Mouse (Mus musculus) cerebellum, adult 8-10 months (tissue): ENCODE data around the gene Gemin5.
A peak's percentile ranks its signal among the peaks of the same experiment; 100 is the strongest.
"Not testable (repeated sequence)": the region's sequence is repeated elsewhere in the genome, so short reads cannot be mapped to it uniquely, and the experiment has no call there.

Experiments
- DNase-seq: peaks from one replicate; pipeline ENCODE4 v3.0.0; 2022

The Gemin5 gene

DNA sequence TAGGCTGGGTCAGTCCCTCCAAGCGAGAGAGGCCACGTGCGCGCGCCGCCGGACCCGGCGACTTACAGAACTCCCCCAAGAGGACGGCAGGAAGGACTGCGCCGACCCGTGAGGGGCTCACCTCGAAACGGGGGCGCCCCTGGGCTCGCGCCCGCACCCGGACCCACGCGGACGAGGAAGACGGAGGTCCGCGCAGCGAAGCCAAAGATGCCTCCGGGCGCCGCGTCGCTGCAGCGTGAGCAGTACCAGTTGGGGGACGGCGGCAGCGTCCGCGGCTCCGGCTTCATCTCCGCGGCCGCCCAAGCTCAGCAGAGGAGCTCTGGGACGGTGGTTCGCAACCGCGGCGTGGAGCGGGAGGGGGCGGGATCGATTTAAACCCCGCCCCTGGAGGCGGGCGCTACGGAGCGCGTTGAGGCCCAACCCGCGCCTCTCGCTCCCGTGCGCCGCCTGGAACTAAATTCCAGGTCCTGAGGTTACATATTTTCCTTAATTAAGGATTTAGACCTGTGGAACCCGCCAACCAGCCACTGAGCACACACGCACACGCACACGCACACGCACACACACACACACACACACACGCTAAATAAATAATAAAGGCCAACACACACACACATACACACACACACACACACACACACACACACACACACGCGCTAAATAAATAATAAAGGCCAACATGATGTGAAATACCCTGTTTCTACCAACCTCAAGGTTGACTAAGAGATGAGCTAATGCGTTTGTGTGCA, at the start of gene Gemin5:
Gemin5 (minus strand) TSS at position 373 of the 749 bp plus-strand sequence.
- peak; percentile 87 for DNase-seq

GRCm38 (mm10) chr11:58216823-58217222, 48.5 kb upstream of the Gemin5 start:
- no peak for DNase-seq

DNA sequence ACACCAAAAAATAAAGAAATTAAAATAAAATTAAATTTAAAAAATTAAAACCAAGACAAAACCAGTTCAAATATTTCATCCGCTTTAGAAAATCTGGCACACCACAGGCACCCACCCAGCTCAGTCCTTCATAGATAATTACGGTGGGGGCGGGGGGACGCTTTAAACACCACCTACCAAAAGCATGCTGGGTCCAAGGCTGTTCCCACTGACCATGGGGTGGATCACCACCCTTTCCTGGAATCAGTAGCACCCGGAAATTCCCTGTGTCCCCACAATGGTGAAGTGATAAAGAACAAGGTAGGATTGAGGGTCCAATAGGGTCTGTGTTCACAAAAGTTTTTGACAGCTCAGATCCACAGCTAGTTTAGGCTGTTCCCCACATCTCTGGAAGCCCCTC, 47.5 kb upstream of the Gemin5 start:
- DNase-seq: no peak

DNA sequence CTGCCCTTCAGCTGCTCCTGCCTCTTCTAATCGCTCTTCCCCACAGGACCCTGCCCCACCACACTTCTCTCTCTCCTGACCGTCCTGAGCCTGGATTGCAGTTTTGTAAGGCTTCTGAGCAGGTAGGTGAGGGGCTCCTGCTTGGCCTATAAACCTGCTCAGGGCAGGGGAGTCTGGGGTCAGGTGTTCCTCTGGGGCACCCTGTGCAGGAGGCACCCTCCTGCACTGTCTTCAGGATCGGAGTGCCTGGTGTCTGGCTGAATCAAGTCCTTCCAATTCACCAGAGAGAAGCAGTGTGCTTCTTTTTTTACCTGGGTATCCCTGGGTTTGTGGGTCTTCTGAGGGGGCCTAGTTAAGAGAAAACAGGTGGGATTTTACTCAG, 46.7 kb upstream of the Gemin5 start:
- not testable (repeated sequence) for DNase-seq

- DNase-seq: no peak
These were observed 46.2 kb upstream of the Gemin5 start for GRCm38 (mm10) chr11:58214391-58215048.

DNA sequence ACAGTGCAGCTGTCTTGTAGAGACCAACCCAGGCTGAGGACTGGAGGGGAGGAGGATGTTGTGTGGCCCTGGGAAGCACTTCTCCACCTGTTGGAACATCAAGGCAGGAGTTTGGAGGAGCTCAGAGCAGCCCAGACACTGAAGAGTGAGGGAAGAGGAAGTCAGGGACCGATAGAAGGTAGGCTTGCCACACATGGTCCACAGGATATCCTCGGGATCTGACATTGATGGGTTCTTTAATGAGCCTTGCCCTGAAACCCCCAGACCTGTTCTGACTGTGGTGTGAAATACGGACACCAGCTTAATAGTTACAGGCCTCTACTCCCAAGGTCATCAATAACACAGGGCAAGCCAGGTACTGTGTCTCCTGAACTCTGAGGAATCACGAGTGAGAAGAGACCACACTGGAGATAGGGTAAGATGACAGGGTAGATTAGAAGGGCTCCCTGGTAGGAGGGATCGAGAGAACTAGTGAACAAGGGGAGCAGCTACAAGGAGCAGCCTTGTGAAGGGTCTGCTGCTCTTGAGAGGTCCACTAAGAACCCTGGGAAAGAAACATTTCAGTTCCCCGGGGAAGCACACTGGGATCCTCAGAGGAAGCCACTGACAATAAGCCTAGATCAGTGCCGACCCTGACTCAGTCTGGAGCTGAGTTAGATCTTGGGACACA, 45.5 kb upstream of the Gemin5 start:
- DNase-seq: no peak

DNA sequence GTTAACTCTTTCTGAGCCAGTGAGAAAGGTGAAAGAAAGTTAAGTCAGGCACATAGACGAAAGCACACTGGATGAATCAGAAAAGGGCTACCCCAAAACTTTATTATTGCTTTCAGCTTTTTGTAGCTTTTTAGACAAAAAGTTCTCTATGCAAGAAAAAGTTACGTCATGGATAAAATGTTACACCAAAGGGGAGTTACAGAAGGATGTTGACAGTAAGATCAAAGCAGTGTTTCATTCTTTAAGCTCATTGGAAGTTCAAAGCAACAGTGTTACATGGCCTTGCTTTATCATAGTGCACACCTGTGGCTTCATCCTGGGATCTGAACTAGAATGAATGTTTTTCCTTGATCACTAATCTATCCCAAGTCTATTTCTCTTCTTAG, 43.3 kb upstream of the Gemin5 start:
- no peak for DNase-seq

DNA sequence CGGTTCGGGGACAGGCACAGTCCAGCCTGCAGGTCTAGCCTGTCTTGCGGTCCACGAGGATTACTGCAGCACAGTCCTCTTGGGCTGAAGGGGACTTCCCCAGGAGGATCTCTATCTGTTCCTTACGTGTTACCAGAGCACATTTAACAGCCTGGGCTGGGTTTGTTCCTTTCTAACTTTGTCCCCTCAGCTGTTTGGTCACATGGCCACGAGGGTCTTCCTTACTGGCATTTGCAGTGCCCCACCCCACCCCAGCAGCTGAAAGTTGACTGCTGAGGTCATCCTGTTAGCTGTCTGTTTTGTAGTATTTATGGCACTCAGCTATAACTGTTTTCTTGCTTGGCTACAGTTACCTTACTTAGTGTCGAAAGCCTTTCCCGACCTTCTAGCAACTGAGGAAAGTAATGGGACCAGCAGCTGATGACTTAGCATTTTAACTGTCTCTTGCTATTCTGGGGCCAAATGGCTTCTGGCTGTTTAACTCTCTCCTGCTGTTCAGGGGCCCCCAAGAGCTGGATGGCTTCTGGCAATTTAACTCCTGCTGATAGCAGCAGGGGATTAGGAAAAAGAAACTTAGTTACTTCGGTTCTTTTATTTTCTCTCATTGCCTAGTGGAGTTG, 42.8 kb upstream of the Gemin5 start:
- DNase-seq: no peak

- DNase-seq: no peak
These were observed 42.1 kb upstream of the Gemin5 start for GRCm38 (mm10) chr11:58210321-58210886.

DNA sequence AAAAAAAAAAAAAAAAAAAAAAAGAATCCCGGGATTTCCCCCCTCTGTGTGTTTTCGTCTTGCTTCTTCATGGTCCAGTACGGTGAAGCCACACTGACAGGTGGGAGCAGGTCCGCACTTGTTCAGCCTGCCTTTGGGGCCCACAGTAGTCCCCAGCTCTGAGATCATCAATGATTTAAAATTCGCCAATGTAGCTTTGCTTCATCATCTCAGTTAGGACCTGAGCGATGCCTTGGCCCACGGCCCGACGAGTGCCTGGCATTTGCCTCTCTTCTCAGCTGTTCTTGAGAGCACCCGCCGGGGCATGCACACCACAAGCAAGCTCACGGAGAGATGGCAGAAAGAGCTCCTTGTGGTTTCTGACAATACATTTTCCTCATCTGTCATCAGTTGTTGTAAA, 32.7 kb upstream of the Gemin5 start:
- no peak for DNase-seq

- DNase-seq: no peak
These were observed 31.9 kb upstream of the Gemin5 start for GRCm38 (mm10) chr11:58200226-58200625.

DNA sequence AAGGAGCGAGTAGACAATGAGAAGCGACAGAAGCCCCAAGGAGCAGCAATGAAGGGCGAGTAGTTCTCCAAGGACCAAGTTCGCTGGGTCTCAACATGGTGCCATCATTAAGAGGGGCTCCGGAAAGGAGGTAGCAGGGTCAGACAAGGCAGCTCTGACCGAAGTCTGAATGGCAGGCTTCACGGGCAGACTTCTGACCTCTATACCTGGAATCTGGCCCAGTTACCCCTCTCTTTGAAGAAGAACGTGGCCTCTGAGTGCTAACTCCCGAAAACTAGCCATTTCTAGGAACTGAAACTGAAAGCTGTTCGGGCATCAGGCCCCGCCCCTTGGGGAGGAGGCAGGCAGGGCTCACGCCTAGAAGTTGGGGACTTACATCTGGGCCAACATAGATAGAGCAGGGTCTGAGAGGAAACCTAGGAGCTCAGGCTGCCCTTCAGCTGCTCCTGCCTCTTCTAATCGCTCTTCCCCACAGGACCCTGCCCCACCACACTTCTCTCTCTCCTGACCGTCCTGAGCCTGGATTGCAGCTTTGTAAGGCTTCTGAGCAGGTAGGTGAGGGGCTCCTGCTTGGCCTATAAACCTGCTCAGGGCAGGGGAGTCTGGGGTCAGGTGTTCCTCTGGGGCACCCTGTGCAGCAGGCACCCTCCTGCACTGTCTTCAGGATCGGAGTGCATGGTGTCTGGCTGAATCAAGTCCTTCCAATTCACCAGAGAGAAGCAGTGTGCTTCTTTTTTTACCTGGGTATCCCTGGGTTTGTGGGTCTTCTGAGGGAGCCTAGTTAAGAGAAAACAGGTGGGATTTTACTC, 31.1 kb upstream of the Gemin5 start, which contains the start of the genes Igtp and Irgm2:
Igtp (plus strand) TSS at position 328 of the 809 bp plus-strand sequence.
Irgm2 (plus strand) TSS at position 390 of the 809 bp plus-strand sequence.
- peak; percentile 20 for DNase-seq

- no peak for DNase-seq
These were observed 30.3 kb upstream of the Gemin5 start for GRCm38 (mm10) chr11:58198663-58199062.

DNA sequence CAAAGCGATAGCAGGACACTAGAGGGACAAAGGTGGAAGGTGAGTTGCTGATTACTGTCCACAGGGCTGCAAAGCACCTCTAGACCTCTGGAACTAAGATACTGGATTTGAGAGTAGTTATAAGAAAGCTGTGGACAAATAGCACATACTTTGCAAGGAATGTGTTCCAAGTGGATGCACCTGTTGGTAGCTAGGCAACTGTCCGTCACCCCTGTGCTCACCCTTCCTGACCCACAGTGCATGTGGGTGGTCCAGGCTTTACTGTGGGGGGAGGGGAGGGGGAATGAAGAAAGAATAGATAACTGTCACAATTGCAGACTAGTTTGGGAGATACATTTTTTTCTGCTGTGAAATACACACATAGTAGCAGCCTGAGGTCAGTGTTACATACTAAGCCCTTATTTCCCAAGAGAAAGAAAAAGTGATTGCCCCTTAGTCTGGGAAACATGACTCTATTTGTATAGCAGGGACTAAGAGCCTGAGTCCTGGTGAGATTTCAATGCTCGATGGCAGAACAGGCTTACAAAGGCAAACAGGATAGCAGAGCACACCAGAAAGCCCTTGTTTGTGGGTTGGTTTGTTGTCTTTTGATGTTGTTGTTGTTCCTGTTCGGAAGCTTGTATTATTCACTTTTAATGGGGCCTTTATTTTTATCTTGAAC, 25.7 kb upstream of the Gemin5 start:
- no peak for DNase-seq

DNA sequence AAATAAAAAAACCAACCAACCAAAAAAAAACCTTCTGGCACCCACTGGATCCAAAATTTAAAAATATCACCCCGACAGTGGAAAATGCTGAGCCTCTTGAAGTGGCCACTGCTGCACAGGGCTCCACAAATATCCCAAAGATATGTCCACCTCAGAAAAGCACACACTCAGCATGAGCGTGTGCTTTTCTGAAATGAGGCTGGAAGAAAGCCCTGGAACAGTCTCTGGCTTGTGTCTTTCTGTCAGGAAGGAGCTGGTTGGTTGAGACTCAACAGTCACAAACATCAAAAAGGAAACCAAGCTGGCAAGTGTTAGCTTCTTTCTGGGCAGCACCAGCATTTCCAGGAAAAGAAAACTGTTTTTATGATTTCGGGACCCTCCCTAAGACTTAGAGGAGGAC, 25.0 kb upstream of the Gemin5 start:
- no peak for DNase-seq

- no peak for DNase-seq
These were observed 21.3 kb upstream of the Gemin5 start for GRCm38 (mm10) chr11:58189675-58190074.

- DNase-seq: no peak
These were observed 15.2 kb upstream of the Gemin5 start for GRCm38 (mm10) chr11:58183579-58183978.

DNA sequence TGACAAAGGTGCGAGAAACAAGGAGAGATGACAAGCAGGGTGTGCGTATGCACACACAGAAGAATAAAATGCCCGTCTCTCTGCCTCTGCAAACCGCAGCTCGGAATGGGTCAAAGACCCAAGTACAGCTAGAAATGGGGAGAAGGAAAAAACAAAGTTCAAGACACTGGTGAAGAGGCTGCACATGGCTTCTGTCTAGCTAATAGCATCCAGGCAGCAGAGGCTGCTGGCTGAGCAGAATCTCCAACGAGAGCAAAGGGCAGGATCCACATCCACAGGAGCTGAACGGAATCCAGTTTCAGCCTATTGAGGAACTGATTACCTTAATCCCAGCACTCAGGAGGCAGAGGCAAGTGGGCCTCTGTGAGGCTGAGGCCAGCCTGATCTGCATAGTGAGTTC, 12.4 kb upstream of the Gemin5 start:
- no peak for DNase-seq

GRCm38 (mm10) chr11:58179986-58180385, 11.6 kb upstream of the Gemin5 start:
- not testable (repeated sequence) for DNase-seq

DNA sequence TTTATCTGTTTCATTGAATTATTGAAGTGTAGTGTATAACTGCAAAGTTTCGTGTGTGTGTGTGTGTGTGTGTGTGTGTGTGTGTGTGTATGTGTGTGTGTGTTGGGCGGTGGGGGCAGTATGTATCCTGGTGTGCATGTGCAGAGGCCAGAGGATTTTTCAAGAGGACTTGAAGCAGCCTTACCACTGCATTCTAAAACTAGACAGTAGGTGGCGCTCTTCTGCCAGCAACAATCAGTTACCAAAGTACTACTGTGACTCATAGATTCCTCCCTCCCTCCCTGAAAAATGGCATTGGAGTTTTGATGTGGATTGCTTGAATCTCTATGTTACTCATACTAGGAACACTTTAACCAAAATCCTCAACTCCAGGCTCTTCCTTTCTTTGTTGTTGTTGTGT, 11.2 kb upstream of the Gemin5 start:
- peak; percentile 75 for DNase-seq

DNA sequence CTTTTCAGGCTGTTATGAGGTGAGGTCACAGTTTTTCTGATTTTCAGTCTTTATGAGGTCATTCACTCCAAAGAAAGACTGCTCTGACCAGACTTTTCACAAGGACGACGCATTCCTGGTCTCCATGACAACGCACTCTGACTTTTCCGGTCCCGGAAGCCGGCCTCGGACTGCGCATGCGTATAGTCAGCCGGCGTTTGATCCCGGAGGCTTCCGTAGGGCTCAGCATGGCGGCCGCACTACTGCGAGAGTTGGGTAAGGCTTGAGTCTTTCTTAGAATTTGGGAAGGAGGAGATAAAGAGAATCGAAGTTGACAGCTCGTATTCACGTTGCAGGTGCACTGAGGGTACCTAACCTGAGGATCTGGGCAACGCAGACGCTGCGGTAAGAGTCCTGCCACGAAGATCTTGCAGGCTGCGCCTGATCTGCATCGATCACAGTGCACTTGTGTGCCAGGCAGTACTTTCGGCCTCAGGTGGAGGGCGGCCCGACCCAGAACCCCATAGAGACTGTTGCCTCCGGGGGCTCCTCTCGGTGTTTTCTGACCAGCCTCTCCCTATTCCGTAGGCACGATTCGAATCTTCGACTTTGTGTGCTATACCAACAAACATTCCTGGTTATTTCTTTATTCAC, 3.2 kb upstream of the Gemin5 start, which contains the start of gene Mrpl22:
Mrpl22 (plus strand) TSS at position 203 of the 633 bp plus-strand sequence.
- peak; percentile 95 for DNase-seq
